Mouse (Mus musculus): Measurements from ENCODE around the gene Padi3. TPM values are rescaled to one million over a fixed set of nuclear protein-coding genes. Genes with fewer than 3 reads are reported as not detected.

Gene Padi3
- total RNA-seq, 2 experiments from 2014 or later, result 0.07 to 0.17 TPM

- DNase-seq, result no peak
- intact Hi-C loops (cut with DNase I), result no loop called here
Observed at GRCm38 (mm10) chr4:140784292-140784945, 26.0 kb downstream of the Padi3 start.

- DNase-seq, result no peak
- intact Hi-C loops (cut with DNase I), result no loop called here
Observed at GRCm38 (mm10) chr4:140782821-140783220, 27.6 kb downstream of the Padi3 start.

GRCm38 (mm10) chr4:140780507-140780906 lies 29.9 kb downstream of the Padi3 start:
- intact Hi-C loops (cut with DNase I), result no loop called here
- DNase-seq, result no peak

GRCm38 (mm10) chr4:140779803-140780397 lies 30.5 kb downstream of the Padi3 start:
- DNase-seq, result peak; percentile 11 to 21
- intact Hi-C loops (cut with DNase I), result no loop called here

GRCm38 (mm10) chr4:140776623-140777022 lies 33.8 kb downstream of the Padi3 start:
- DNase-seq, result no peak
- intact Hi-C loops (cut with DNase I), result no loop called here

- DNase-seq, result no peak
- intact Hi-C loops (cut with DNase I), result no loop called here
Observed at GRCm38 (mm10) chr4:140775876-140776275, 34.6 kb downstream of the Padi3 start.

GRCm38 (mm10) chr4:140774893-140775292 lies 35.6 kb downstream of the Padi3 start:
- DNase-seq, result no peak
- intact Hi-C loops (cut with DNase I), result no loop called here

- intact Hi-C loops (cut with DNase I), result no loop called here
- DNase-seq, result no peak
Observed at GRCm38 (mm10) chr4:140774025-140774800, 36.2 kb downstream of the Padi3 start, which contains the start of gene Padi4. Gene Padi4 (minus strand): TSS chr4:140774236.

- no peak for DNase-seq
- intact Hi-C loops (cut with DNase I), result no loop called here
Observed at GRCm38 (mm10) chr4:140771091-140771490, 39.4 kb downstream of the Padi3 start.

- intact Hi-C loops (cut with DNase I), result no loop called here
- DNase-seq, result peak; percentile 53 to 68
Observed at GRCm38 (mm10) chr4:140770433-140770832, 40.0 kb downstream of the Padi3 start.

- DNase-seq, result no peak
- intact Hi-C loops (cut with DNase I), result no loop called here
Observed at GRCm38 (mm10) chr4:140768973-140769372, 41.5 kb downstream of the Padi3 start.

- intact Hi-C loops (cut with DNase I), result no loop called here
- no peak for DNase-seq
Observed at GRCm38 (mm10) chr4:140765936-140766335, 44.5 kb downstream of the Padi3 start.

GRCm38 (mm10) chr4:140763158-140763557 lies 47.3 kb downstream of the Padi3 start:
- intact Hi-C loops (cut with DNase I), result loop anchor here (1.0 to 5.0 kb wide), 2 partner anchors 139 to 194 kb away; no protein-coding TSS in a partner anchor
- DNase-seq, result peak; percentile 55 to 68

GRCm38 (mm10) chr4:140761601-140762000 lies 48.8 kb downstream of the Padi3 start:
- DNase-seq, result no peak
- intact Hi-C loops (cut with DNase I), result loop anchor here (5.0 kb wide), 1 partner anchor 196 kb away; no protein-coding TSS in a partner anchor

GRCm38 (mm10) chr4:140755811-140756210 lies 54.6 kb downstream of the Padi3 start:
- intact Hi-C loops (cut with DNase I), result no loop called here

GRCm38 (mm10) chr4:140753366-140753765 lies 57.1 kb downstream of the Padi3 start:
- intact Hi-C loops (cut with DNase I), result no loop called here

More at GRCm38 (mm10) chr4:140755811-140756210, 54.6 kb downstream of the Padi3 start:
- no peak for DNase-seq

GRCm38 (mm10) chr4:140750328-140750727 lies 60.1 kb downstream of the Padi3 start:
- no peak for DNase-seq
- intact Hi-C loops (cut with DNase I), result no loop called here

More at GRCm38 (mm10) chr4:140753366-140753765, 57.1 kb downstream of the Padi3 start:
- DNase-seq, result no peak

GRCm38 (mm10) chr4:140747978-140748377 lies 62.5 kb downstream of the Padi3 start:
- DNase-seq, result peak in 1 of 2 experiments; percentile 45
- intact Hi-C loops (cut with DNase I), result no loop called here

- peak; percentile 27 to 64 for DNase-seq
- intact Hi-C loops (cut with DNase I), result no loop called here
Observed at GRCm38 (mm10) chr4:140744654-140745053, 65.8 kb downstream of the Padi3 start.

- DNase-seq, result no peak
- intact Hi-C loops (cut with DNase I), result no loop called here
Observed at GRCm38 (mm10) chr4:140743086-140743485, 67.4 kb downstream of the Padi3 start.

- intact Hi-C loops (cut with DNase I), result no loop called here
- no peak for DNase-seq
Observed at GRCm38 (mm10) chr4:140742543-140742942, 67.9 kb downstream of the Padi3 start, which contains the start of gene Padi6. Gene Padi6 (minus strand): TSS chr4:140742643.
